Mouse (Mus musculus) induced T-regulatory cell, adult 2 months (primary cell): ENCODE data around the gene Rplp0.
"Not testable (repeated sequence)": the region's sequence is repeated elsewhere in the genome, so short reads cannot be mapped to it uniquely, and the experiment has no call there.

Experiments
- DNase-seq: peaks from one replicate; pipeline ENCODE4 v3.0.0-alpha.2; 2012; ENCODE audit warnings: low read depth

The Rplp0 gene

DNA sequence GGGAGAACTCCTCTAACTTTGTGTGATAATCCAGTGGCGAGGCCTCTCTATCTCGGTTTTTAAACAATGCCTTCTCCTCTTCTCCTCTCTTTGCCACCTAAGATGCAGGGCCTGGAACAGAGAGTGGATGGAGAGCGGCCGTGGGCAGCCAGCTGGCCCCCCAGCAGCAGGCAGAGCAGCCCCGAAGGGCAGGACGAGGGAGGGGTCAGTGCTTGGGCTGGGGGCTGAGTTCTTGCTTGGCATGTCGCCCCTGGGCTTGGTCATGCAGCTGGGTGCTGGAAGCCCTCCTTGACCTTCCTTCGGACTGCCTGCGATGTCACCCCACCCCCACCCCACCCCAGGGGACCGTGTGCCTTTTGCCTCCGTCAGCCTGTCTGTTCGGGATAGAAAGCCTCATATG lies 7.9 kb upstream of the Rplp0 start:
- no peak for DNase-seq

DNA sequence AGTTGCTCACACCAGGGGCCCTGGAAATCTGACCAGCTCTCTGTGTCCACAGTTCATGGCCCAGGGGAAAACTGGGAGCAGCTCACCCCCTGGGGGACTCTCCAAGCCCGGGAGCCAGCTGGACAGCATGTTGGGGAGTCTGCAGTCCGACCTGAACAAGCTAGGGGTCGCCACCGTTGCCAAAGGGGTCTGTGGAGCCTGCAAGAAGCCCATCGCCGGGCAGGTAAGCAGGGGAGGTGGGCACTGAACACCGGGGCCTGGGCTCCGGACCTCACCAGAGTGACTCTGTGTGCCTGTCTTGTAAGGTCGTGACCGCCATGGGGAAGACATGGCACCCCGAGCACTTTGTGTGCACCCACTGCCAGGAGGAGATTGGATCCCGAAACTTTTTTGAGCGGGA lies 7.5 kb upstream of the Rplp0 start:
- DNase-seq, result no peak

DNA sequence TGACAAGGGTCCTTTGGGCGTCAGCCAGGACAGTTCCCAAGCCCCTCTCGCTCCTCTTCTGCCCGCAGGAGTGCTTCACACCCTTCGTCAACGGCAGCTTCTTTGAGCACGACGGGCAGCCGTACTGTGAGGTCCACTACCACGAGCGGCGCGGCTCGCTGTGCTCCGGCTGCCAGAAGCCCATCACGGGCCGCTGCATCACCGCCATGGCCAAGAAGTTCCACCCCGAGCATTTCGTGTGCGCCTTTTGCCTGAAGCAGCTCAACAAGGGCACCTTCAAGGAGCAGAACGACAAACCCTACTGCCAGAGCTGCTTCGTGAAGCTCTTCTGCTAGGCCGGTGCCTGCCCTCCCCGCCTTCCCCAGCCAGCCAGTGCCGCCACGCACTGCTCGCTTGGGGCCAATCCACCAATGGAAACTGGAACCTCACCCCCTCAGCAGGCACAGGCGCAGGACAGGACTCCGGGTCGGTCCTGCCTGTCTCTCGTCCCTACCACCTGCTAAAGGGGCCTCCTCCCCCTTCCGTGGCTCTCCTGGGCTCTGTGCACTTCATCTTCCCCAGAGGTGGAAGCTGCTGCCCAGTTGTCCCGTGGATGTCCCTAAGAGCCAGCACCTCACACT lies 5.4 kb upstream of the Rplp0 start:
- no peak for DNase-seq

DNA sequence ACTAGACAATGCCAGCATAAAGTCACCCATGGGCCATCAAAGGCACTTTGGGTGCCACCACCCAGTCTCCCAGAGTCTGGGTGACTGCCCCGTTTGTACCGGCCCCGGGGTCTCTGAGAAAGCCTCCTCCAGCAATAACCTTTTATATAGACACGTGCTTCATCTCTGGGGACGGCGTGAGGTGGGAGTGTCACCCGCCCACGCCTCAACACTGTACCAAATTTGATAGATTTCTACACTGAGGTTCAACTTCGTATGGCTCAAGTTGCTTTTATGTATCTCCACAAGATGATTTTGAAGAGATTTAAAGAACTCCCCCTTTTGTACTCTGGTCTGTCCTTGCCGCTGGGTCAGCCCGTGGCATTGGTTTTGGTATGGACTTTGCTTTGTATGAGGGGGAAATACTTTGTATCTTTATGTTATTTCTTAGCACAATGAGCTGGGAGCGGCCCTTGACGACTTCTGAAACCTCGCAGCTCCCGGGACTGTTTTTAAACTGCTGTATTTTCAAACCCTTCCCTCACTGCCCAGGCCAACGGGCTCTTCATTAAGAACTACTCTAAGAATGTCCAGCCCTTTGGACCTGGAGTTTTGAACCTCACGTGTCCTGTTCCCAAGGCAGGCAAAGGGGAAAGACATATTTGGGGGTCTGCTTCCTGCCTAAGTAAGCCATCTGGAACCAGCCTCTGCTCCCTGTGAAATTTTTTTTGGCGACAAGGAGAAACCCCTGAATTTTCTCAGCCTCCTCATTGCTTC lies 4.6 kb upstream of the Rplp0 start:
- DNase-seq, result no peak

DNA sequence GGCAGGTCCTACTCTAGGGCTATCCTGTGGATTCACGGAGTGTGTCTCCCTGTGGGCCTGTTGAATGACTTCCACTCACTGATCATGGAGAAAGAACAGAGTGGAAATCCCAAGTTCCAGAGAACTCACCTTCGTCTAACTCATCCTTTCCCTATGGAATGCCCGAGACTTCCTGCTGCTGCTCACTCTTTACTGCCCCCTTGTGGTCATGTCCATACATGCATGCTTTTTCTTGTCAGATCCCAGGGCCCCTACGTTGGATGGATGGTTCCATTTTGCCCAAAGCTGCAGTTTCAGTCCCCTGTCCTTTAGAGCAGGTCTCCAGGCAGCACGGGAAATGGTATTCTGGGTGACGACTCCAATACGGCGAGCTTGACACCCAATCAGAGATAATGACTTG lies 3.0 kb upstream of the Rplp0 start:
- peak; percentile 87 for DNase-seq

DNA sequence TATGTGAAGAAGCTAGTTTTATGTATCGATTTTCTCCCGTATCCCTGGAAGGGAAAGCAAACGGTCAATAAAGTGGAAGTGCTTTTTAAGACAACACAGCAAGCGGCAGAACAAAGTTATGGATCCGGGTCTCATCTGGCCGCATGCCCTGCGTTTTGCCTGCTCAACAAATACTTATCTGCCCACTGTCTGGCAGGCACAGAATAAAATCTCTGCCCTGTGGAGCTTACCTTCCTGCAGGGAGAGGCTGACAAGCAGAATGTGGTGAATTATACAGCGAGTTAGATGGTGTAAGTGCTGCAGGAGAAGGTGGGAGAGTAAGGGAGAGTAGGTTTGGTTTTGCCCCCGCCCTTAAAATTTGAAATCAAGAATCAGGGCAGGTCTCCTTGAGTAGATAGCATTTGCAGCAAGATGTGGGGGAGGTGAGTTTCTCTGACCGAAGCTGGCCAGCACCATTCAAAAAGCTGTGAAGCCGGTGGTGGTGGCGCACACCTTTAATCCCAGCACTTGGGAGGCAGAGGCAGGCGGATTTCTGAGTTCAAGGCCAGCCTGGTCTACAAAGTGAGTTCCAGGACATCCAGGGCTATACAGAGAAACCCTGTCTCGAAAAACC lies 979 bp upstream of the Rplp0 start:
- DNase-seq, result no peak

DNA sequence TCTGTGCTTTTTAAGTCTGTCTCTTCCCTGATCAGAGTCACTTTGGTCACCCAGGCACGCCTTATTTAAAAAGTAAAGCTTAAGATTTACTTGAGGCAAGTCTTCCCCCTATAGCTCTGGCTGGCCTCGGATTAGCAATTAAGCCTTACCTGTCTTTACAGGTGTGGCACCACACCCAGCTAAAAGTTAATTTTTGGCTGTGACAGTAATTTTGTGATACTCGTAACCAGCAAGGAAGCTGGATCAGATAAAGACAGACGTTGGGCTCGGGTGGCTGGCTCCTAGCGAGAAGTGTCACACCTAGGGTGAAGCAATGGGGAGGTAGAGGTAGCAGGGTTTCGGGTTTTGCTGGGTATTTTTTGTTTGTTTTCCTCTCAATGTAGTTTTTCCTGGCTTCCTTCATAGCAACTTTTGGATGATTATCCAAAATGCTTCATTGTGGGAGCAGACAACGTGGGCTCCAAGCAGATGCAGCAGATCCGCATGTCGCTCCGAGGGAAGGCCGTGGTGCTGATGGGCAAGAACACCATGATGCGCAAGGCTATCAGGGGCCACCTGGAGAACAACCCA lies 1.2 kb downstream of the Rplp0 start:
- no peak for DNase-seq

DNA sequence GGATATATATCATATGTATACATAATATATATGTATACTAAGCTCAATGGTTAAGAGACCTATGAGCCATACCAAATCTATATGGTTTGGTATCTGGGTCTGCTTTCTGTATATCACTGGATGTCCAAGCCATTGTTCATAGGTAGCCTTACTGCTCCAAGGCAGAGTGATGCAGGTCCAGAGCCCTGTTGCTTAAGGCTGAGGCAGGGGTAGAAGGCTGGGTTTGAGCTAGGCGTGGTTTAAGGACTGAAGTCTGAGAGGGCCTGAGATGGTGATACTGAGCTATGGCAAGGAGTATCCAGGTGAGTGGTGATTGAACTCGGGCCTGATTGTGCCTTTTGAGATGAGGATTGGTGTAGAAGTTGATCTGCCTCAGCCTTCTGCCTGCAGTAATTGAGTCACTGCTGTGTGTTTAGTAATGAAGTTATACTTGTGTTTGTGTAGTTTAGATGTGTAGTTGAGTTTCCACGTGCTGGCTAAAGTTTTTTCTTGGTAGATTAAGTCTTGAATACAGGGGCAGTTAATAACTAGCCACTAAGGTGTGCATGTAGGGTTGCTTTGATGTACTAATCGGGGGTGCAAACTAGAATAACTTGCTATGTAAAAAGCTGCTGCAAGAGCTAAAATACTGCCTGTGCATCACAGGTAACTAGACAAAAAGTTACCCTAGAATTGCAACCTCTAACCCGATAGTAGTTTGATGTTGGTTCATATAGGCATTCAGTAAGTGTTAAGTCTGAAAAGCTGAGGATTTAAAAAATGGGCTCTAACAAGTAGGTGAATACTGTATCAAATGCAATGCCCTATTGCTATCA lies 4.7 kb downstream of the Rplp0 start:
- DNase-seq, result no peak

DNA sequence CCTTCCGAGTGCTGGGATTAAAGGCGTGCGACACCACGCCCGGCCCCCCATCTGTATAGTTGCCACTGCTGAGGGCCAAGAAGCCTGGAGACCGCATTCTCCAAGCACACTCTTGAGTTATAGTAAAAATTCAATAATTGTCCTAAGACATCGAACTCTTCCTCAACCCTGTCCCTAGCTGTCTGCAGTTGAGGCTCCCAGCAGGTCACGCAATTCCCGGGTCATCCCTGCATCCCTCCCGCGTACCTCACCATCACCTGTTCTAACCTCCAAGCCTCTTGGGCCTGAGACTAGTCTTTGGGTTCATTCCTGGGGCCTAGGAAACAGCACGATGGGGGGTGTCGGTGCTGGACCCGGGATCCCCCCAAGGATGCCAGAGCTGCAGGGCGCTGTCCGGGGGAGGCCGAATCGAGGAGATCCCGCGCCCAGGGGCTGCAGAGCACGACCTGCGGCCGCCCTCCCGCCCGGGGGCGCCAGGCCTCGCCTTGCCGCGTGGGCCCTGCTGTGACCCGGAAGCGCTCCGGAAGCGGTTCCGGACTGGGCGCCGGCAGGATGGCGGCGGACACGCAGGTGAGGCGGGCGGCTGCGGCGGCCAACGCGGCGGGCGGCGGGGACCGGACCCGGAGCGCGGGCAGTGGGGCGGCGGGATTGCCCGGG lies 5.6 kb downstream of the Rplp0 start, which contains the start of gene Gcn1l1:
TSS of gene Gcn1l1 (plus strand) at position 518 of the 657 bp plus-strand sequence.
- peak; percentile 84 for DNase-seq

DNA sequence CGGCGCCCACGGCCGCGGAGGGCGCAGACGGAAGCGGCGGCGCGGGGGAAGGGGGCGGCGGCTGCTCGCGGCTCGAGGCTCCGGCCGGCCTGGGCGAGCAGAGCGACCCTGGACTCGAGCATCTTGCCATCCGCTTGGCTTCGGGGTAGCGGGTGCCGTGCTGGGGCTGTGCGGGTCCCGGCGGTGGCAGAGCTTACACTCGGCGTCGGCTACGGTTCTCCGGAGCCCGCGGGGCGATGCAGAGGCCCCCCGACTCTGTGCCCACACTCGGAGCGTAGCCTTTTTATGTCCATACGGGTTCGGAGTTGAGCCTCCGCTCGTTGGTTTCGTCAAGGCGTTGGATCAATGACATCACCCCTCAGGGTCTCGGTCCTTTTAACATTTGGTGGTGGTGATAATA lies 6.1 kb downstream of the Rplp0 start:
- no peak for DNase-seq

DNA sequence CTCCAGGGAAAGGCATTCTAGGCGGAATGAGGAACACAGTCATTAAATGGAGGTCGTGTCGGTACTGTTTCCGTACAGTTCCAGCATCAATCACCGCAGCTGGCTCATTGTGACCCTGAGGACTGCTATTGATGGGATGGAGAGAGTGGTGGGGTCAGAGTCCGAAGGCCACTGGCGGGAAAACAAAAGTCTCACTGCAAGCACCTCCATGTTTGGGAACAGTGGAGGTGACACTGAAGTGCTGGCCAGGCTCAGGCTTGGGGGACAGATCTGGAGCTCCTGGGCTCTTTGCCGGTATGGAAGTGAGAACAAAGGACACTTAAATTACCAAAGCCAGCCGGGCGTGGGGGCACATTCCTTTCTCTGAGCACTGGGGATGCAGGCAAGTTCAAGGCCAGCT lies 9.4 kb downstream of the Rplp0 start:
- no peak for DNase-seq

DNA sequence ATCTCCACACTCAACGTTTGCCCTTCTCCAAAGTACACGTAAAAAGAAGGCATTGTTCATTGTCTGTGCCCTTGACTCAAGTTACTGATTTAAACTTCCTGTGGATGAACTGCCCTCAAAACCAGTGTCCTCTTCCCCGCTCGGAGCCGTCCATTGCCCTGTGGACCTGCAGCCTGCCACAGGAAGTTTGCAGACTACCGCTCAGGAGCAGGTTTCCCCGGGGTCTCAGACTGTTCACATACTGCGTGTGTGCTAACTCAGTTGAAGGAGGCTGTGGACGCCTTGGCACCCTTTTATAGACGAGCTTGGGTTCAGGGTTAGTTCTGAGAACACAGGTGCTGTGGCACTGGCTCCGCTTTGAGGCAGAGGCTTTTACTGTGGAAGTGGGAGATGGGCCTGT lies 10.0 kb downstream of the Rplp0 start:
- DNase-seq, result no peak

DNA sequence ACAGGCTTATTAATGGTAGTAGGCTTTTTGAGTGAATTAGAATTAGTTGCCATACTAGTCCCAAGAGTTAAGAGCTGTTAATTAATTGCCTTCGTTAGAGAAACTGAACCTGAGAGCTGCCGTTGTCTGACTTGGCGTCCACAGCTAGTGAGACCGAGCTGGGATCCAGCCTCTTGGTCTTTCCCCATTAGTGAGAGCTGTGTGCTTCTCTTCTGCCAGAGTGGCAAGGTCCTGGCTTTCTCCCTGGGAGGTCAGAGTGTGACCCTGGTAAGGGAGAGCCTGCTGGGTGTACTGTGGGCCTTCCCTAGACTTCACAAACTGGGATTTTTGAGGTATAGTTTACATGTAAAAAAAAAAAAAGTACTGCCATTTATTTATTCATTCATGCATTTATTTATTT lies 10.5 kb downstream of the Rplp0 start:
- no peak for DNase-seq

DNA sequence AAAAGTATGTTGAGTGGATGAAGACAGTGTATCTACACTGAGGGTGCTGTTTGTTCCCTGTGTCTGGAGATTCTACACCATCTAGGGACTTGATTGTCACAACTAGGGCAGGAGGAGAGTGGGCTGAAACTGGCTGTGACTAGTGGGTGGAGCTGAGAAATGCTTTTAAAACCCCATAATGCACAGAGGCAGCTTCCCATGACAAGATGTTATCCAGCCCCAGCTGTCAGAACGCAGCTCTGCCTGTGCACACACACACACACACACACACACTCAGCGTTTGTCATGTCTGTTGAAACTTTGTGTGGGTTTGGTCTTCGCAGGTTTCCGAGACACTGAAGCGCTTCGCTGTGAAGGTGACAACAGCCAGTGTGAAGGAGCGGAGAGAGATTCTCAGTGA lies 11.8 kb downstream of the Rplp0 start:
- no peak for DNase-seq

DNA sequence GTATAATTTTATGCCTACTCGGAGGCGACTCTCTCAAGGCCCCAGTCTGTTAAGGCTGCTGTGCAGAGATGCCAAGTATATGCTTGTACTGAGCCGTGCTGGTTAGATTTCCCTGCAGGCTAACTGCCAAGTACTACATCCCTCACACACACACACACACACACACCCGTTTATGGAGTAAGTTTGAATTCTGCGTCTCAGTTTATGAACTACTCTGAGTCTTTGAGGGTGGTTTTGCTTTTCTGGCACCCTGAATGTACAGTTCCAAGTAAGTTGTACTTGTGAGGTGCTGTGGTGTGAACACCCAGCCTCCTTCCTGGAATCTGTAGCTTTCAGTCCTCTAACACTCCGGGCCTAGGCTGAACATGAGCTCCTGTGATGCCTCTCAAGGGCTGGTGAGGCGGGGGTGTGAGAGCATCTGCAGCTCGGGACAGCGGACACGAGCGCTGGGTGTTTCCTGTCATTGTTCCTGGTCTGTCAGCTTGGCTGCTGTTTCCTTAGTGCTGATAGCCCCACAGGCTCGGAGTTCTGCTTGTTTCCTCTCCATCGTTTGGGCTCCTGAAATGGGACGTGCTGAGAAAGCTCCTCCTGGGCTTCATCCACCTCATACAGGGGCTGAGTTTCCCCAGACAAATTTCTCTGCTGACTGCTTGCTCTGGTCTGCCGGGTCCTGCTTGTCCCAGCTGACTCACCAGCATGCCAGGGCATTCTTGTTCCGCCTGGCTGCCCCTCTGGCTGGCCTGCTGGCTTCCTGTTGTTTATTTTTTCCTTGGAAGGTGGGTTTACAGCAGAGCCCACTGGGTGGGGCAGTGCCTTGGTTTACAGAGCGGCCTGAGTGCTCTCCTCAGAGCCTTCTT lies 13.6 kb downstream of the Rplp0 start:
- DNase-seq, result no peak

DNA sequence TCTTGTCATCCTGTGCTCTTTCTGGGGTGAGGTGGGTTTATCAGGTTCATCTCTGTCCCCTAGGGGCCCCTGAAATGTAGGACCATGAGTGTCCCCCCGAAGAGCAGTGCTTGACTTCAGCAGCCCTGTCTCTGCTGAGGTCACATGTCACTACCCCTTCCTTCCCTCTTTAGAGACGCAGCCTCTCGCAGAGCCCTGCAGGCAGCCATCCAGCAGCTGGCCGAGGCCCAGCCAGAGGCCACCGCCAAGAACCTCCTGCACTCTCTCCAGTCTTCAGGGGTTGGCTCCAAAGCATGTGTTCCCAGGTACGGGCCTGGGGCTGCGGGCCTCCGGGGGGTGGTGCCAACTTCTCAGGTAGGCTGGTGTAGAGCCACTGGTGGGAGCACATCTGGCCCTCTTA lies 15.7 kb downstream of the Rplp0 start:
- DNase-seq, result no peak

DNA sequence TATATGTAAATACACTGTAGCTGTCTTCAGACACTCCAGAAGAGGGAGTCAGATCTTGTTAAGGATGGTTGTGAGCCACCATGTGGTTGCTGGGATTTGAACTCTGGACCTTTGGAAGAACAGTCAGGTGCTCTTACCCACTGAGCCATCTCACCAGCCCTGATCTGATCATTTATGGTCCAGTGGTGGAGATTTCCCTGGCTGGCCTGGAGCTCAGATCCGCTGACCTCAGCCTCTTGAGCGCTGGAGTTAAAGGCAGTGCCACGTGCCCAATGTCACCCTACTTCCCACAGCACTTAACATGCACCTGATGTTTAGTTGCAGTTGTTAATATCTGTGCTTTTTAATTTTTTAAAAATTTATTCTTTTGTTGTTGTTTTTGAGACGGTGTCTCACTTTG lies 18.4 kb downstream of the Rplp0 start:
- not testable (repeated sequence) for DNase-seq

DNA sequence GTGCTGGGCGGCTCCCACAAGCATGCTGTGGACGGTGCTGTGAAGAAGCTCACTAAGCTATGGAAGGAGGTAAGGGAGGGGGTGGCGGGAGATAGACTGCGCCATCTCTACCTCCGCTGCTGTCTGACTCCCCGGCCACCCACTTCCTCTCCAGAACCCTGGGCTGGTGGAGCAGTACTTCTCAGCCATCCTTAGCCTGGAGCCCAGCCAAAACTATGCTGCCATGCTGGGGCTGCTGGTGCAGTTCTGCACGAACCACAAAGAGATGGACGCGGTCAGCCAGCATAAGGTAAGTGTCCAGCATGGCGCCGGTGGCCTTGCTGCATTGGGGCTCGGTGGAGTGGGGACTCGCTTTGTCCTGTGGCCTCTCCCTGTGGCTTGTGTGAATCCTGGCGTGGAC lies 19.7 kb downstream of the Rplp0 start:
- no peak for DNase-seq

DNA sequence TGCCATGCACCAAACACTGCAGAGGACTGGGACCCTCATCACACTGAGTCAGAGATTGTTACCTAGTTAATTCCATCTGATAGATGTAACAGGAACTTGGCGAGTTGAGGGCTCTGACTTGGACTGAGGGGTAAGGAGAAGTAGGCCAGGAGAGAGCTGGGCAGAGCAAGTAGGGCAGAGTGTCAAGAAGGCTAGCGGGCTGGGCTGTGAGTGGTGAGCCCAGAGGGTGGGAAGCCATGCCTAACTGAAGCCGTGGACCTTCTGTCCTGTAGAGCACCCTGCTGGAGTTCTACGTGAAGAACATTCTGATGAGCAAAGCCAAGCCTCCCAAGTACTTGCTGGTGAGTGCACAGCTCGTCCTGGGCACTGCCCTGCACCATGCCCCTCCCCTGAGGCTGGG lies 20.1 kb downstream of the Rplp0 start:
- DNase-seq, result no peak

DNA sequence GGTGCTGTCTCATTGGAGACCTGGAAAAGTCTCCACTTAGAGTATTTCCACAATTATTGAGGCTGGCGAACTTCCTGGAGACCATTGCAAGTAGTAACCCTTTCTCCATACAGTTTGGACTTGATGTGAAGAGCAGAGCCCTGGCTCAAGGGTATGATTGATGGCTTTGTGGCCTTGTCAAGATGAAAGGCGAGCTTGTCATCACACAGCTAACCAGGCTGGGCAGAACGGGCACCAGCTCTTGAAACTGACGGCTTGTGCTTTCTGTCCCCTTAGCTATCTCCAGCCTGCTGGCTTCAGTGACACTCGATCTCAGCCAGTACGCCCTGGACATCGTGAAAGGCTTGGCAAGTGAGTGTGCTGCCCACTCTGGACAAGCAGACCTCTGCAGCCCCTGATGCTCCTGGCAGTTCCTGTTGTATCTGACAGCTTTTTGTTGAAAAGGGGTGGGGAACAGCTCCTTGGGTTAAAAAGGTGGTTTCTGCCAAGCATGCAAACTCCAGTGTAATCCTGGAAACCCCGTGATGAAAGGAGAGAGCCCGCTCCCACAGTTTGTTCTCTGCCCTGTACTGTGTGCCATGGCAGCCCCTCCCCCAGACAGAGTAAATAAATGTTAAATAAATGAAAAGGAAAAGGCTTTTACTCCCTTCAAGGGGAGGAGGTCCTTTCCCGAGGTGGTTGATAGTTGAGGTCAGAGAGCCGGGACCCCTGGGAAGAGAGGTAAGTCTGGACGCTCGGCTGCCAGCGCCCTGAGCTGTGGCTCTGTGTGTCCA lies 21.1 kb downstream of the Rplp0 start:
- no peak for DNase-seq
